Mouse (Mus musculus) common myeloid progenitor, adult 5-6 weeks (primary cell): ENCODE data around the gene Noto. TPM values are rescaled to one million over a fixed set of nuclear protein-coding genes. Genes with fewer than 3 reads are reported as not detected.
"Not testable (repeated sequence)": the region's sequence is repeated elsewhere in the genome, so short reads cannot be mapped to it uniquely, and the experiment has no call there.

Experiments used
- ATAC-seq: replicated peaks from 2 replicates; pipeline ENCODE4 v1.8.0; 2016; ENCODE audit warnings: low read depth, mild to moderate bottlenecking, moderate TSS enrichment, inconsistent platforms; ENCODE audit not compliant: poor library complexity, severe bottlenecking
- total RNA-seq: library from RNA; stranded (forward); fragments of 200-1000, 187-1606 nt; gene quantifications from 2 replicates; pipeline ENCODE4 v1.2.3, GENCODE M21; 2017

Noto gene
- total RNA-seq, 1 experiment from 2014 or later: not detected

- ATAC-seq: no peak
Measured at GRCm38 (mm10) chr6:85419150-85419549, 4.5 kb upstream of the Noto start.

- ATAC-seq: peak; percentile 11; the same call in 1 of the 2 replicates
Measured at GRCm38 (mm10) chr6:85431274-85431841, 7.7 kb downstream of the Noto start.

- ATAC-seq: peak; percentile 96
Measured at GRCm38 (mm10) chr6:85431842-85432431, 8.3 kb downstream of the Noto start, which contains the start of gene Smyd5. TSS of gene Smyd5 (plus strand) at chr6:85431989.

- 0 out of 2 replicates have a peak, but pooled peaks have one; percentile 29 for ATAC-seq
Measured at GRCm38 (mm10) chr6:85433865-85434264, 10.2 kb downstream of the Noto start.

GRCm38 (mm10) chr6:85436204-85436603, 12.5 kb downstream of the Noto start:
- ATAC-seq: peak; percentile 56

- no peak for ATAC-seq
Measured at GRCm38 (mm10) chr6:85436631-85437030, 12.9 kb downstream of the Noto start.

GRCm38 (mm10) chr6:85441142-85441541, 17.5 kb downstream of the Noto start:
- no peak for ATAC-seq

- no peak for ATAC-seq
Measured at GRCm38 (mm10) chr6:85443488-85444233, 20.0 kb downstream of the Noto start.

GRCm38 (mm10) chr6:85444266-85444965, 20.7 kb downstream of the Noto start:
- no peak for ATAC-seq

- ATAC-seq: no peak
Measured at GRCm38 (mm10) chr6:85445286-85445685, 21.6 kb downstream of the Noto start.

GRCm38 (mm10) chr6:85447351-85447750, 23.7 kb downstream of the Noto start:
- no peak for ATAC-seq

GRCm38 (mm10) chr6:85450140-85450539, 26.5 kb downstream of the Noto start:
- ATAC-seq: not testable (repeated sequence)

GRCm38 (mm10) chr6:85450697-85451663, 27.3 kb downstream of the Noto start, which contains the start of gene Cct7:
TSS of gene Cct7 (plus strand) at chr6:85451514.
- ATAC-seq: peak; percentile 83

GRCm38 (mm10) chr6:85451664-85452410, 28.2 kb downstream of the Noto start, which contains the start of gene Pradc1:
TSS of gene Pradc1 (minus strand) at chr6:85451970.
- peak; percentile 72 for ATAC-seq

GRCm38 (mm10) chr6:85452411-85452665, 28.7 kb downstream of the Noto start:
- ATAC-seq: peak; percentile 4; the same call in 1 of the 2 replicates

GRCm38 (mm10) chr6:85452816-85453215, 29.1 kb downstream of the Noto start:
- no peak for ATAC-seq

- ATAC-seq: no peak
Measured at GRCm38 (mm10) chr6:85459621-85460020, 35.9 kb downstream of the Noto start.

GRCm38 (mm10) chr6:85465381-85465780, 41.7 kb downstream of the Noto start:
- ATAC-seq: no peak
